Mouse (Mus musculus): Measurements from ENCODE around the gene Dmwd. TPM values are rescaled to one million over a fixed set of nuclear protein-coding genes. Genes with fewer than 3 reads are reported as not detected.
A peak's percentile ranks its signal among the peaks of the same experiment; 100 is the strongest.
"Not testable (repeated sequence)": the region's sequence is repeated elsewhere in the genome, so short reads cannot be mapped to it uniquely, and the experiment has no call there.

The Dmwd gene
- polyA plus RNA-seq, 1 experiment from 2014 or later: 16.8 TPM

DNA sequence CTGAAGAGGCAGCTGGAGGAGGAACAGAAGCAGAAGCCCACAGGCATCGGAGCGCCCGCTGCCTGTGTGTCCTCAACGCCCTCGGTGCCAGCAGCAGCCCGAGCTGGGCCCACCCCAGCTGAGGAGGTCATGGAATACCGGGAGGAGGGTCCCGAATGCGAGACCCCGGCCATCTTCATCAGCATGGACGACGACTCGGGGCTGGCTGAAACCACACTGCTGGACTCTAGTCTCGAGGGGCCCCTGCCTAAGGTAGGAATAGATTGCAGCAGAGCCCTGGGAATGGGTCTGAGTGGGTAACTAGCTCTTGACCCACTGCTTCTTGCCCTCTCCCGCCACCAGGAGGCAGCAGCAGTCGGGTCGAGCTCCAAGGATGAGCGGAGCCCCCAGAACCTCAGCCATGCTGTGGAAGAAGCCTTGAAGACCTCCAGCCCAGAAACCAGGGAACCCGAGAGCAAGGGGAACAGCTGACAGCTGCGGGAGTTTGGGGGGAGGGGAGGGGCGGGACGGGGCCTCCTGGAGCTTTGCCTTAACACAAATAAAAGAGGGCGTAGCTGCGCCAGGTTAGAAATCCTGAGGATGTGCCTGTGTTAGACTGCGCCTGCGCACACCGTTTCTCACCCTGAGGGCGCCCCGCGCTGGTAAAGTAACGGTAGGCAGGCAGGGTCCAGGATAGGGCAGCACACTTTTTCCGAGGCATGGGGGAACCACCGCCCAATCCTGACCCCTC lies 21.8 kb upstream of the Dmwd start, which contains the start of gene Rsph6a:
TSS of gene Rsph6a (plus strand) at position 644 of the 730 bp plus-strand sequence.
- peak; percentile 84 for DNase-seq (ENCODE audit: low spot score)
- WGBS: 29% methylated on average over 33 of the region's 33 CpGs
- Histone ChIP-seq H3K27ac (replicated peaks) (peak within 1 kb of the TSS; percentile 8), H3K27me3 (replicated peaks; ENCODE audit: low read depth, poor library complexity, severe bottlenecking) (no peaks in the 10 kb centered on the region), H3K4me3 (peak within 1 kb of the TSS; percentile 44), H3K4me1 (peaks cover 13% of the 10 kb centered on the region), H3K36me3 (replicated peaks) (peaks cover 76% of the 10 kb centered on the region), H3K9me3 (no peaks in the 10 kb centered on the region)

DNA sequence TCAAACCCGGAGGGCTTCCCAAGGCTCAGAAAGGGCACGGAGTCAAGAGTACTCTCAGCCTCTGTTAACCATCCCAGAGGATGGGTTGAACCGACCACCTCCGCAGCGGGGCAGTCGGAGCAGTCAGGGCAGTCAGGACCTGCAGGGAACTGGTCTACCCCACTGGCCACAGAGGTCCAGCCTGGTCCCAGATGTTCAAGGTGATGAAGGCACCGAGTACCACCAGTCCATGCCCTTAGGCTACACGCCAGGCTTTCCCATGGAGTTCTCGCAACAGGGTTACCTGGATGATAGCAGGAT lies 21.3 kb upstream of the Dmwd start:
- Histone ChIP-seq H3K27ac (replicated peaks) (peak overlapping the region; percentile 8), H3K4me3 (peak overlapping the region; percentile 44; the same call in 1 of the 2 replicates), H3K9me3 (no peaks in the 10 kb centered on the region), H3K4me1 (peaks cover 13% of the 10 kb centered on the region), H3K27me3 (replicated peaks; ENCODE audit: low read depth, poor library complexity, severe bottlenecking) (no peaks in the 10 kb centered on the region), H3K36me3 (replicated peaks) (peaks cover 71% of the 10 kb centered on the region)
- WGBS: 68% methylated on average over 9 of the region's 9 CpGs
- DNase-seq (ENCODE audit: low spot score): no peak

- Histone ChIP-seq H3K27ac (replicated peaks) (no peak overlapping the region), H3K27me3 (replicated peaks; ENCODE audit: low read depth, poor library complexity, severe bottlenecking) (no peaks in the 10 kb centered on the region), H3K4me3 (no peak overlapping the region), H3K9me3 (no peaks in the 10 kb centered on the region), H3K36me3 (replicated peaks) (peaks cover 67% of the 10 kb centered on the region), H3K4me1 (peaks cover 13% of the 10 kb centered on the region)
- no peak for DNase-seq (ENCODE audit: low spot score)
- WGBS: 91% methylated on average over 8 of the region's 8 CpGs
These were observed 20.9 kb upstream of the Dmwd start for GRCm38 (mm10) chr7:19055108-19055507.

GRCm38 (mm10) chr7:19057405-19057804 lies 18.6 kb upstream of the Dmwd start:
- no peak overlapping the region for H3K27ac ChIP-seq (replicated peaks)
- H3K27me3 ChIP-seq (replicated peaks; ENCODE audit: low read depth, poor library complexity, severe bottlenecking): no peaks in the 10 kb centered on the region
- peaks cover 44% of the 10 kb centered on the region for H3K36me3 ChIP-seq (replicated peaks)
- no peak overlapping the region for H3K4me3 ChIP-seq
- no peaks in the 10 kb centered on the region for H3K9me3 ChIP-seq
- no peak for DNase-seq (ENCODE audit: low spot score)
- peaks cover 13% of the 10 kb centered on the region for H3K4me1 ChIP-seq
- WGBS: 88% methylated on average over 10 of the region's 10 CpGs

GRCm38 (mm10) chr7:19065896-19066295 lies 10.1 kb upstream of the Dmwd start:
- H3K4me3 ChIP-seq: peak overlapping the region; percentile 32; the same call in 1 of the 2 replicates
- H3K27me3 ChIP-seq (replicated peaks; ENCODE audit: low read depth, poor library complexity, severe bottlenecking): peaks cover 43% of the 10 kb centered on the region
- H3K9me3 ChIP-seq: peaks cover 10% of the 10 kb centered on the region
- H3K4me1 ChIP-seq: no peaks in the 10 kb centered on the region
- WGBS: 52% methylated on average over 13 of the region's 13 CpGs
- no peak overlapping the region for H3K27ac ChIP-seq (replicated peaks)
- DNase-seq (ENCODE audit: low spot score): no peak
- no peaks in the 10 kb centered on the region for H3K36me3 ChIP-seq (replicated peaks)

- Histone ChIP-seq H3K4me1 (no peaks in the 10 kb centered on the region), H3K27ac (replicated peaks) (no peak overlapping the region), H3K4me3 (no peak overlapping the region), H3K9me3 (peaks cover 10% of the 10 kb centered on the region), H3K36me3 (replicated peaks) (no peaks in the 10 kb centered on the region), H3K27me3 (replicated peaks; ENCODE audit: low read depth, poor library complexity, severe bottlenecking) (peaks cover 43% of the 10 kb centered on the region)
- 43% methylated on average over 14 of the region's 14 CpGs for WGBS
- no peak for DNase-seq (ENCODE audit: low spot score)
These were observed 9.0 kb upstream of the Dmwd start for GRCm38 (mm10) chr7:19067063-19067462.

DNA sequence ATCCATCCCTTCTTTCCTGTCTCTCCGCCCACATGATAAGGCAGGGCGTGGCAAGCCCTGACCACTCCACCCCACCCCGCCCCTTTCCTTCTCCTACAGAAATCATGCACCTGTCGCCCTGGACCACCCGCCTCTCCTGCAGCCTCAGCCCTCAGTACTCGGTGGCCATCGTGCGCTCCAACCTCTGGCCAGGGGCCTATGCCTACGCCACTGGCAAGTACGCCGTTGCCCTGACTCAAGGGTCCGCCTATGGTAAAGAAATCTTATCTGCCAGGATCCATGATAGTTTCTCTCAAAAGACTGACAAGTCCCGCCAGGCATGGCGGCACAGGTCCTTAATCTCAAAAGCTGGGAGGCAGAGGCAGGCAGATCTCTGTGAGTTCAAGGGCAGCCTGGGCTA lies 8.1 kb upstream of the Dmwd start:
- no peak overlapping the region for H3K4me3 ChIP-seq
- no peaks in the 10 kb centered on the region for H3K4me1 ChIP-seq
- H3K27ac ChIP-seq (replicated peaks): no peak overlapping the region
- peaks cover 43% of the 10 kb centered on the region for H3K27me3 ChIP-seq (replicated peaks; ENCODE audit: low read depth, poor library complexity, severe bottlenecking)
- DNase-seq (ENCODE audit: low spot score): no peak
- peaks cover 10% of the 10 kb centered on the region for H3K9me3 ChIP-seq
- WGBS: 68% methylated on average over 14 of the region's 14 CpGs
- no peaks in the 10 kb centered on the region for H3K36me3 ChIP-seq (replicated peaks)

- H3K9me3 ChIP-seq: peaks cover 10% of the 10 kb centered on the region
- no peaks in the 10 kb centered on the region for H3K4me1 ChIP-seq
- DNase-seq (ENCODE audit: low spot score): peak; percentile 75
- H3K4me3 ChIP-seq: no peak overlapping the region
- no peak overlapping the region for H3K27ac ChIP-seq (replicated peaks)
- 7% methylated on average over 2 of the region's 2 CpGs for WGBS
- no peaks in the 10 kb centered on the region for H3K36me3 ChIP-seq (replicated peaks)
- peaks cover 43% of the 10 kb centered on the region for H3K27me3 ChIP-seq (replicated peaks; ENCODE audit: low read depth, poor library complexity, severe bottlenecking)
These were observed 7.3 kb upstream of the Dmwd start for GRCm38 (mm10) chr7:19068707-19069106.

DNA sequence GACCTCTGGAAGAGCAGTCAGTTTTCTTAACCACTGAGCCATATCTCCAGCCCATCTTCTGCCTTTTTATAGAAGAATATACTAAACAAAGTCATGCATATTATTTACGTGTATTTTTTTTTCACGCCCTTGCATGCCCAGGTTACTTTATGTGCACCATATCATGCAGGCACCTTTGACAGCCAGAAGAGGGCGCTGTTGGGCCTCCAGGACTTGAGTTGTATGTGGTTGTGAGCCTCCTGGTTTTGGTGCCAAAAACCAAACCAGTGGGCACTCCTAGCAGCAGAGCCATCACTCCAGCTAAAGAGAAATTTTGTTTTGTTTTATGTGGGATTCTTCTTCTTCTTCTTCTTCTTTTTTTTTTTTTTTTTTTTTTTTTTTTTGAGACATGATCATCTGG lies 6.5 kb upstream of the Dmwd start:
- Histone ChIP-seq H3K9me3 (peaks cover 10% of the 10 kb centered on the region), H3K36me3 (replicated peaks) (no peaks in the 10 kb centered on the region)

GRCm38 (mm10) chr7:19071024-19071423 lies 5.0 kb upstream of the Dmwd start:
- DNase-seq (ENCODE audit: low spot score); H3K27ac ChIP-seq (replicated peaks); H3K9me3 ChIP-seq; H3K36me3 ChIP-seq (replicated peaks); H3K4me1 ChIP-seq; H3K4me3 ChIP-seq: not testable (repeated sequence)
- H3K27me3 ChIP-seq (replicated peaks; ENCODE audit: low read depth, poor library complexity, severe bottlenecking): peaks cover 22% of the 10 kb centered on the region
- WGBS: 55% methylated on average over 3 of the region's 3 CpGs

More for the DNA sequence above, 6.5 kb upstream of the Dmwd start:
- Histone ChIP-seq H3K4me1 (no peaks in the 10 kb centered on the region), H3K4me3 (no peak overlapping the region), H3K27me3 (replicated peaks; ENCODE audit: low read depth, poor library complexity, severe bottlenecking) (peaks cover 37% of the 10 kb centered on the region), H3K27ac (replicated peaks) (no peak overlapping the region)
- WGBS: 54% methylated on average over 3 of the region's 3 CpGs
- no peak for DNase-seq (ENCODE audit: low spot score)

DNA sequence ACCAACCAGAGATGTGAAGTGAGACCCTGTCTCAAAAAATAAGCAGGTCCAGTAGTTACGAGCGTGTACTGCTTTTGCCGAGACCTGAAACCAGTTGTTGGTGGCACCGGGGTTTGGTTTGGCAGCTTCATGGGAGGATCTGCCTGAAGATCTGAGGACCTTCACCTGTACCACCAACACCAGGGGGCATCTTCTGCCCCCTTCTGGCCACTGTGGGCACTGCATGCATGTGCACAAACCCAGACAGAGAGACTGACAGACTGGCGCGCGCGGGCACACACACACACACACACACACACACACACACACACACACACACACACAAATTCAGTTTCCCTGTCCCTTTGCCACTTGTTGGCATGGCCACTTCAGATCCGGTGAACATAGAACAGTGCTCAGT lies 2.5 kb upstream of the Dmwd start:
- no peaks in the 10 kb centered on the region for H3K27me3 ChIP-seq (replicated peaks; ENCODE audit: low read depth, poor library complexity, severe bottlenecking)
- peaks cover 10% of the 10 kb centered on the region for H3K36me3 ChIP-seq (replicated peaks)
- peak; percentile 54 for DNase-seq (ENCODE audit: low spot score)
- no peak overlapping the region for H3K27ac ChIP-seq (replicated peaks)
- H3K9me3 ChIP-seq: no peaks in the 10 kb centered on the region
- H3K4me3 ChIP-seq: no peak overlapping the region
- WGBS: 87% methylated on average over 9 of the region's 9 CpGs
- H3K4me1 ChIP-seq: peaks cover 25% of the 10 kb centered on the region

DNA sequence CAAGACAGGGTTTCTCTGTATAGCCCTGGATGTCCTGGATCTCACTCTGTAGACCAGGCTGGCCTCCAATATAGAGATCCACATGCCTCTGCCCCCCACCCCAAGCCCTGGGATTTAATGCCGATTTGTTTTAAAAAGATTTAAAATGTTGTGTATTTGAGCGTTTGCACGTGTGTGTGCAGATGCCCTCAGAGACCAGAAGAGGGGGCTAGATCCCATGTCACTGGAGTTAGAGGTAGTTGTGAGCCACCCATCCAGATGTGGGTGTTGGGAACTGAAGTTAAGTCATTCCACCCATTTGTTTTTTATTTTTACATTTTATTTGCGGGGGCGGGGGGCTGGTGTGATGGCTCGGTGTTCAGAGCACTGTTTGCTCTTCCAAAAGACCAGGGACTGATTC lies 1.5 kb upstream of the Dmwd start:
- Histone ChIP-seq H3K4me1 (peaks cover 25% of the 10 kb centered on the region), H3K27me3 (replicated peaks; ENCODE audit: low read depth, poor library complexity, severe bottlenecking) (no peaks in the 10 kb centered on the region), H3K36me3 (replicated peaks) (peaks cover 20% of the 10 kb centered on the region), H3K9me3 (no peaks in the 10 kb centered on the region), H3K4me3 (peak overlapping the region; percentile 99; the same call in 1 of the 2 replicates), H3K27ac (replicated peaks) (no peak overlapping the region)
- 94% methylated on average over 6 of the region's 6 CpGs for WGBS
- DNase-seq (ENCODE audit: low spot score): no peak

DNA sequence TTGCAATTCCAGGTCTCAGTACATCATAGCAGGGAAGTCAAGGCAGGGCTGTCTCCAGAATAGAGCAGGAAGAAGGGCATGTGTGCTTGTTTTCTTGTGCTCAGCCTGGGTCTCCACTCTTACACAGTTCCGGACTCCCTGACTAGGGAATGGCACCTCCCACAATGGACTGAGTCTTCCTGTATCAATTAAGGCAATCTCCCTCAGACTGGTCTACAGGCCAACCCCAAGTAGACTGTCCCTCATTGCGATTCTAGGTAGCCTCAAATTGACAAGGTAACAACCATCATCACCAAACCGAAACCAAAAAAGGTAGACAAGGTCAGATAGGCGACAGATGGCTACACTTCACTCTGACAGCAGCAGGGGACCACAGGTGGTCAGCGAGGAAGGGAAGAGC lies 796 bp upstream of the Dmwd start:
- Histone ChIP-seq H3K27ac (replicated peaks) (0 out of 2 replicates have a peak overlapping the region, but pooled peaks have one; percentile 40), H3K4me3 (peak overlapping the region; percentile 99), H3K36me3 (replicated peaks) (peaks cover 28% of the 10 kb centered on the region), H3K27me3 (replicated peaks; ENCODE audit: low read depth, poor library complexity, severe bottlenecking) (no peaks in the 10 kb centered on the region), H3K9me3 (no peaks in the 10 kb centered on the region), H3K4me1 (peaks cover 25% of the 10 kb centered on the region)
- no peak for DNase-seq (ENCODE audit: low spot score)
- WGBS: 54% methylated on average over 5 of the region's 5 CpGs

Measured in embryonic facial prominence, embryonic 10.5 days (tissue).